Mouse (Mus musculus) liver, adult 2 months (tissue): Measurements from ENCODE around the gene Zfp771. TPM values are rescaled to one million over a fixed set of nuclear protein-coding genes. Genes with fewer than 3 reads are reported as not detected.
A peak's percentile ranks its signal among the peaks of the same experiment; 100 is the strongest.

Source experiments
- DNase-seq: peaks from one replicate; pipeline ENCODE4 v3.0.0-alpha.2; 2011; ENCODE audit warnings: low read depth, low spot score; ENCODE audit errors: extremely low read depth
- H3K27ac ChIP-seq: fragments of 200-500 bp; replicated peaks from 2 replicates; pipeline ENCODE4 v1.5.1; 2012; ENCODE audit warnings: low read depth, mild to moderate bottlenecking, control low read depth, inconsistent platforms, low read length; ENCODE audit not compliant: insufficient read depth
- H3K27me3 ChIP-seq: fragments of 200-500 bp; 2 replicates; pipeline ENCODE4 v1.6.1; 2012; ENCODE audit warnings: mild to moderate bottlenecking, moderate library complexity, low read length, inconsistent platforms; ENCODE audit not compliant: control insufficient read depth, insufficient read depth
- H3K36me3 ChIP-seq: fragments of 200-500 bp; 2 replicates; pipeline ENCODE4 v1.6.1; 2012; ENCODE audit warnings: low read length, inconsistent platforms; ENCODE audit not compliant: control insufficient read depth, insufficient read depth
- H3K4me1 ChIP-seq: fragments of 200-500 bp; 2 replicates; pipeline ENCODE4 v1.6.1; 2011; ENCODE audit warnings: low read length; ENCODE audit not compliant: control insufficient read depth, insufficient read depth
- H3K4me3 ChIP-seq: fragments of 200-500 bp; 2 replicates; pipeline ENCODE4 v1.5.1; 2011; ENCODE audit warnings: low read depth, mild to moderate bottlenecking, control low read depth, low read length, moderate library complexity; ENCODE audit not compliant: insufficient read depth
- H3K79me2 ChIP-seq: fragments of 200-500 bp; 2 replicates; pipeline ENCODE4 v1.6.1; 2012; ENCODE audit warnings: inconsistent platforms, mild to moderate bottlenecking, low read length, moderate library complexity; ENCODE audit not compliant: control insufficient read depth, insufficient read depth
- H3K9ac ChIP-seq: fragments of 200-500 bp; 2 replicates; pipeline ENCODE4 v1.6.1; 2012; ENCODE audit warnings: low read depth, mild to moderate bottlenecking, control low read depth, inconsistent platforms, low read length
- CTCF ChIP-seq: fragments of 200-500 bp; IDR thresholded peaks from 2 replicates; pipeline ENCODE4 v1.5.1; 2011; ENCODE audit warnings: low read depth, low read length, control low read depth
- POLR2A ChIP-seq: fragments of 200-500 bp; IDR thresholded peaks from 2 replicates; pipeline ENCODE4 v1.6.1; 2011; ENCODE audit warnings: low read length, control low read depth; ENCODE audit not compliant: insufficient read depth; ENCODE audit errors: extremely low read depth
- WGBS: fragments of 180-500 bp; shearing (Covaris S2); methylation state at CpG from one replicate; pipeline ENCODE4 v1.1.7; 2018; 5-methylcytosine and 5-hydroxymethylcytosine counted together
- polyA plus RNA-seq: library from polyadenylated mRNA; depleted of rRNA; stranded (reverse); fragments of >200 nt; gene quantifications from 2 replicates; pipeline ENCODE4 v1.2.3, GENCODE M21; 2012; rRNA removed
- total RNA-seq: library from RNA; depleted of rRNA; stranded (reverse); fragments of >200 nt; gene quantifications from 2 replicates; pipeline ENCODE4 v1.2.3, GENCODE M21; 2014; rRNA removed

Gene Zfp771
- 19.6 and 30.1 TPM in 2 replicates for total RNA-seq
- polyA plus RNA-seq = 52.8 and 57.7 TPM in 2 replicates

- Histone ChIP-seq H3K79me2 (peaks cover 7% of the 10 kb centered on the region; the same call in 1 of the 2 replicates), H3K9ac (peak within 1 kb of the TSS; percentile 96), H3K36me3 (0 out of 2 replicates have a peak, but pooled peaks cover 2% of the 10 kb centered on the region), H3K4me1 (peaks cover 14% of the 10 kb centered on the region), H3K27ac (peak within 1 kb of the TSS; percentile 97), H3K4me3 (peak within 1 kb of the TSS; percentile 86), H3K27me3 (no peaks in the 10 kb centered on the region)
- DNase-seq = peak; percentile 81
- WGBS = under 1% methylated on average over 53 of the region's 56 CpGs
- TF ChIP-seq CTCF (no peak), POLR2A (peak; percentile 89)
These were observed at the start of gene Zfp771 for GRCm38 (mm10) chr7:127243870-127244657. TSS of gene Zfp771 (plus strand) at chr7:127244274.

GRCm38 (mm10) chr7:127194633-127195029, 49.4 kb upstream of the Zfp771 start:
- TF ChIP-seq CTCF (no peak), POLR2A (no peak)
- Histone ChIP-seq H3K4me3 (no peak overlapping the region), H3K9ac (no peak overlapping the region), H3K79me2 (peaks cover 2% of the 10 kb centered on the region; the same call in 1 of the 2 replicates), H3K27ac (no peak overlapping the region), H3K27me3 (no peaks in the 10 kb centered on the region), H3K36me3 (peaks cover 9% of the 10 kb centered on the region), H3K4me1 (peaks cover 7% of the 10 kb centered on the region)
- no peak for DNase-seq
- WGBS = 76% methylated on average over 7 of the region's 7 CpGs

GRCm38 (mm10) chr7:127195544-127196295, 48.4 kb upstream of the Zfp771 start, which contains the start of gene Cd2bp2:
TSS of gene Cd2bp2 (minus strand) at chr7:127196050.
- peaks cover 7% of the 10 kb centered on the region for H3K4me1 ChIP-seq
- peaks cover 2% of the 10 kb centered on the region; the same call in 1 of the 2 replicates for H3K79me2 ChIP-seq
- H3K27me3 ChIP-seq = no peaks in the 10 kb centered on the region
- WGBS = under 1% methylated on average over 51 of the region's 51 CpGs
- H3K27ac ChIP-seq = peak within 1 kb of the TSS; percentile 34
- H3K4me3 ChIP-seq = peak within 1 kb of the TSS; percentile 88
- 0 out of 2 replicates have a peak, but pooled peaks have one; percentile 16 for TF ChIP-seq POLR2A
- TF ChIP-seq CTCF = no peak
- peaks cover 9% of the 10 kb centered on the region for H3K36me3 ChIP-seq
- peak; percentile 93 for DNase-seq
- H3K9ac ChIP-seq = peak within 1 kb of the TSS; percentile 65

- Histone ChIP-seq H3K9ac (no peak overlapping the region), H3K4me3 (no peak overlapping the region), H3K27ac (no peak overlapping the region), H3K79me2 (peaks cover 2% of the 10 kb centered on the region; the same call in 1 of the 2 replicates), H3K27me3 (no peaks in the 10 kb centered on the region), H3K36me3 (peaks cover 9% of the 10 kb centered on the region), H3K4me1 (peaks cover 7% of the 10 kb centered on the region)
- 43% methylated on average over 11 of the region's 11 CpGs for WGBS
- no peak for TF ChIP-seq CTCF
- no peak for TF ChIP-seq POLR2A
- no peak for DNase-seq
These were observed 47.6 kb upstream of the Zfp771 start for GRCm38 (mm10) chr7:127196484-127196883.

GRCm38 (mm10) chr7:127206606-127207005, 37.5 kb upstream of the Zfp771 start:
- peaks cover 7% of the 10 kb centered on the region for H3K4me1 ChIP-seq
- H3K4me3 ChIP-seq = 0 out of 2 replicates have a peak overlapping the region, but pooled peaks have one; percentile 17
- H3K27ac ChIP-seq = no peak overlapping the region
- no peak for DNase-seq
- H3K9ac ChIP-seq = peak overlapping the region; percentile 58
- peaks cover 7% of the 10 kb centered on the region for H3K36me3 ChIP-seq
- WGBS = 60% methylated on average over 2 of the region's 2 CpGs
- H3K27me3 ChIP-seq = no peaks in the 10 kb centered on the region
- TF ChIP-seq POLR2A (no peak), CTCF (no peak)
- H3K79me2 ChIP-seq = peaks cover 11% of the 10 kb centered on the region
